Mouse (Mus musculus): ENCODE data around the gene Lin7b.

DNA sequence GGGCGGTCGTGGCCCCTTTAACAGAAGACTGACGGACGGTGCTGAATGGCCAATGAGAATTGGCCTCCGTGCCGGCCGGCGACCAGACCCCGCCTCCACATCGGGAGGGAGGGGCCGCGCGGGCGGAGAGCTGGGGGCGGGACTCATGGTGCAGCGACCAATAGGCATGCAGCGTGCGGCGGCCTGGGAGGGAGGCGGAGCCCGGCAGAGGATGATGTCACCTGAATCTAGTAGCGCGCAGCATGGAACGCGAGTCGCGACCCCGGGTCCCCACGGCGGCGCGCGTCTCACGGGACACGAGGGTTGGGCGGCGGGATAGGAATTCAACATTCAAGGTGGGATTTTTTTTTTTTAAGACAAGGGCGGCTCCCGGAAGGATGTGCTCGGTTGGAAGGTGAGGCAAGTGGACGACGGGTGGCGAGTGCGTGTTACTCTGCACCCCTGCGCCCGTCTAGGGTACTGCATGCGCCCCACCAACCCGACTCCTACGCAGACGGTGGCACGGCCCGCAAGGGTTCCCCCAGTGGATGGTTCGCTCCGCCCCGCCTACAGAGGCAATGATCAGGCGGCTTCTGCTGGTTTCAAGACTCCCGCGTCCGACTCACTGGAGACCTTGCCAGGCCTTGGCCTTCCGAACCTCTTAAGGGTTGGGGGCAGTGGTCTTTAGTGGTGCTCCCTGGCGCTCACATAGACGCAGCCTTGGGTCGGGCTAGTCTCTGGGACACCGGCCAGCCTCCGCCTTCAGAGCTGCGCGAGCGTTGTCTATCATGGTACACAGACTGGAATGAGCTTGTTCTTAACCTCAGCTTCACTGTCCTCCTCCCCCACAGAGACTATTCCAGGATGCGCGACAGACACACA, 3.1 kb downstream of the Lin7b start:
- TF ChIP-seq CTCF (IDR thresholded peaks at IDR 0.05; ENCODE audit: borderline replicate concordance, insufficient read depth, low read depth, low read length) = peak; percentile 83
- peak; percentile 52; the same call in 1 of the 2 replicates for TF ChIP-seq POLR2A (IDR thresholded peaks at IDR 0.05; ENCODE audit: borderline replicate concordance, insufficient read depth, low read length)
